Mouse (Mus musculus) kidney, embryonic 14.5 days (tissue): ENCODE data around the gene Slc1a7. TPM values are rescaled to one million over a fixed set of nuclear protein-coding genes. Genes with fewer than 3 reads are reported as not detected.

ENCODE experiments used
- polyA plus RNA-seq: library from polyadenylated mRNA; unstranded; fragments of >200 nt; fragmentation: Nextera tagmentation; extraction: Ambion mirVana; gene quantifications from 2 replicates; pipeline ENCODE4 v1.2.1, GENCODE M21; 2014

The Slc1a7 gene
- polyA plus RNA-seq, 1 experiment from 2014 or later, result not detected

Other genes starting within 250 kb of the Slc1a7 start
- 3.6 and 4.2 TPM in 2 replicates for gene Lrp8, start 166.1 kb upstream of the Slc1a7 start, polyA plus RNA-seq
- 229 and 331 TPM in 2 replicates for gene Magoh, start 88.6 kb upstream of the Slc1a7 start, polyA plus RNA-seq
- gene 0610037L13Rik, start 78.5 kb upstream of the Slc1a7 start, polyA plus RNA-seq, result 126 and 148 TPM in 2 replicates
- 33.0 and 49.5 TPM in 2 replicates for gene Cpt2, start 44.7 kb upstream of the Slc1a7 start, polyA plus RNA-seq
- 0.46 and 1.0 TPM in 2 replicates for gene Podn, start 128.1 kb downstream of the Slc1a7 start, polyA plus RNA-seq
- gene Scp2, start 176.7 kb downstream of the Slc1a7 start, polyA plus RNA-seq, result 209 and 254 TPM in 2 replicates
- 37.7 and 43.9 TPM in 2 replicates for gene Echdc2, start 197.1 kb downstream of the Slc1a7 start, polyA plus RNA-seq
- gene Zyg11a, start 249.7 kb downstream of the Slc1a7 start, polyA plus RNA-seq, result 0.37 and 0.61 TPM in 2 replicates